Mouse (Mus musculus): ENCODE measurements around the gene Enho. TPM values are rescaled to one million over a fixed set of nuclear protein-coding genes. Genes with fewer than 3 reads are reported as not detected.

Gene Enho
- polyA plus RNA-seq, 1 experiment: not detected

DNA sequence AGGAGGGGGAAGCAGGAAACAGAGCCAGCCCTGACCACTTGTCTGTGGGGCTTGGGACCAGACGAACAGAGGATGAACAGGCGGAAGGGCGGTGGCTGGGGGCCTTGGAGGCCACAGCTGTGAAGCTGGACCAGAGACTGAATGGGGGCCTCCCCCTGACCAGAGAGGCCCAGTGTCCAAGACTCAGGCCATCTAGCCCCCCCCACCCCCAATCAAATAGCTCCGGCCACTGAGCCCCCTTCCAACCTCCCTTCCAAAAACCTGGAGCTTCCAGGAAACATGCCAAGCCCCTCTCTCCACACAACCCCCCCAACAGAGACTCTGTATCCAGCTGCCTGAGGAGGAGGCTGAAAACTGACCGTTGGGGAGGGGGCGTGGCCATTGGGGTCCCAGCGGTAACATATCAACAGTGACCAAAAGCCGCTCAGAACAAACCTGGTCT is 32.4 kb upstream of the Enho start:
- H3K4me3 ChIP-seq (ENCODE audit: insufficient read depth, low read depth, low read length): no peak overlapping the region
- H3K4me1 ChIP-seq (ENCODE audit: control insufficient read depth, insufficient read depth, insufficient read length, low read length): no peaks in the 10 kb centered on the region; the same call in 1 of the 2 replicates
- no peak overlapping the region for H3K27ac ChIP-seq (replicated peaks; ENCODE audit: low read depth, low read length)

DNA sequence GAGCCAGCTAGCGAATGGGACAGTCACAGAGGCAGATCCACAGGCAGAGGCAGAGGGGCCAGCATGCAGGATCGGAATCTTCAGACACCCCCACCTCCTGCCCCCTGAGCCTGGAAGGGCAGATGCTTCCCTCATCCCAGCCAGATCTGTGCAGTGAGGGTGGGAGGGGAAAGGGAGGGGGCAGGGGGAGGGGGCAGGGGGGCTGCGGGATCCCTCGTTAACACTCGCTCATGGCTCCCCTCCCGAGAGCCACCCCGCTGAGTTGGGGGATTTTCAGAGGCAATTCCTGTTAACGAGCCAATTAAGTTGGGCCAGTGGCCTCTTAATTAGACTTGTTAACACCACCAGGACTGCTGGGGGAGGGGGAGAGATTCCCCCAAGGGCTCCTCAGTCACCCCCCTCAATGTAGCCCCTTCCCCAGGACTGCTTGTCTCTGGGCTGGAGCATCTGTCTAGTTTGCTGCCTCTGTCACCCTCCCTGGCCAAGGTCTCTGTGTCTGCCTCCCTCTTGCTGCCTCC is 31.9 kb upstream of the Enho start:
- Histone ChIP-seq H3K4me1 (ENCODE audit: control insufficient read depth, insufficient read depth, insufficient read length, low read length) (no peaks in the 10 kb centered on the region; the same call in 1 of the 2 replicates), H3K4me3 (ENCODE audit: insufficient read depth, low read depth, low read length) (no peak overlapping the region), H3K27ac (replicated peaks; ENCODE audit: low read depth, low read length) (no peak overlapping the region)

GRCm38 (mm10) chr4:41671500-41671899 is 31.4 kb upstream of the Enho start:
- Histone ChIP-seq H3K27ac (replicated peaks; ENCODE audit: low read depth, low read length) (no peak overlapping the region), H3K4me3 (ENCODE audit: insufficient read depth, low read depth, low read length) (no peak overlapping the region), H3K4me1 (ENCODE audit: control insufficient read depth, insufficient read depth, insufficient read length, low read length) (no peaks in the 10 kb centered on the region)

- Histone ChIP-seq H3K4me1 (ENCODE audit: control insufficient read depth, insufficient read depth, insufficient read length, low read length) (no peaks in the 10 kb centered on the region), H3K4me3 (ENCODE audit: insufficient read depth, low read depth, low read length) (no peak overlapping the region), H3K27ac (replicated peaks; ENCODE audit: low read depth, low read length) (no peak overlapping the region)
Observed at GRCm38 (mm10) chr4:41670836-41671235, 30.7 kb upstream of the Enho start.

GRCm38 (mm10) chr4:41666646-41667045 is 26.5 kb upstream of the Enho start:
- Histone ChIP-seq H3K4me3 (ENCODE audit: insufficient read depth, low read depth, low read length) (no peak overlapping the region), H3K4me1 (ENCODE audit: control insufficient read depth, insufficient read depth, insufficient read length, low read length) (no peaks in the 10 kb centered on the region; the same call in 1 of the 2 replicates), H3K27ac (replicated peaks; ENCODE audit: low read depth, low read length) (no peak overlapping the region)

DNA sequence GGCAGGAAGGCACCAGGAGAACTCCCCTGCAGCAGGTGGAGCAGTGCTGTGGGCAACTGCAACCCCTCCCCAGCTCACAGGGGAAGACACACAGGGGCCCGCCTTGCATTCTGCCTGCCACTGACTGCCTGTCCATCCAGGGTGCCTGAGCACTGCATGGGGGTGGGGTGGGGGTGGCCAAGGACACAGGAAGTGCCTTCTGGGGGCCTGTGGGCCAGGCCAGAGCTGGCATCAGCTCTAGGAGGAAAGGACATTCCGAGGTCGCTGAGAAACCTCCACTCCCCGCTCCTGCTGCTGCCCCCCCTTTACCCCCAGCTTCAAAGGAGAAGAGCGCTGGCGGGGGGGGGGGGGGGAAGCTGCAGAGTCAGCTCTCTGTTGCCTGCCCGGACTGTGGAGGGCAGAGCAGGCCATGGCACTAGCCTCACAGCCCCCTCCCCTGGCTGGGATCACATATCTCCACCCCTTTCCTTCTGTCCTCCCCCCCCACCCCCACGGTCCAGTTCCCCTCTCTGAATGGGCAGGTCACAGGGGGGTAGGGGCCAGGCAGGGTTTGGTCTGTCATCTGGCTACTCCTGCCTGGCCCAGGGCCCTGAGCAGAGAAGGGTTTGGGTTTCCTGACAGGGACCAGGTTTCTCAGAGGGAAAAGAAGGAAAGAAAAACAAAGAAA is 25.0 kb upstream of the Enho start:
- H3K27ac ChIP-seq (replicated peaks; ENCODE audit: low read depth, low read length): no peak overlapping the region
- no peaks in the 10 kb centered on the region; the same call in 1 of the 2 replicates for H3K4me1 ChIP-seq (ENCODE audit: control insufficient read depth, insufficient read depth, insufficient read length, low read length)
- H3K4me3 ChIP-seq (ENCODE audit: insufficient read depth, low read depth, low read length): no peak overlapping the region

- Histone ChIP-seq H3K27ac (replicated peaks; ENCODE audit: low read depth, low read length) (no peak overlapping the region), H3K4me3 (ENCODE audit: insufficient read depth, low read depth, low read length) (no peak overlapping the region), H3K4me1 (ENCODE audit: control insufficient read depth, insufficient read depth, insufficient read length, low read length) (no peaks in the 10 kb centered on the region; the same call in 1 of the 2 replicates)
Observed at GRCm38 (mm10) chr4:41664533-41664932, 24.4 kb upstream of the Enho start.

DNA sequence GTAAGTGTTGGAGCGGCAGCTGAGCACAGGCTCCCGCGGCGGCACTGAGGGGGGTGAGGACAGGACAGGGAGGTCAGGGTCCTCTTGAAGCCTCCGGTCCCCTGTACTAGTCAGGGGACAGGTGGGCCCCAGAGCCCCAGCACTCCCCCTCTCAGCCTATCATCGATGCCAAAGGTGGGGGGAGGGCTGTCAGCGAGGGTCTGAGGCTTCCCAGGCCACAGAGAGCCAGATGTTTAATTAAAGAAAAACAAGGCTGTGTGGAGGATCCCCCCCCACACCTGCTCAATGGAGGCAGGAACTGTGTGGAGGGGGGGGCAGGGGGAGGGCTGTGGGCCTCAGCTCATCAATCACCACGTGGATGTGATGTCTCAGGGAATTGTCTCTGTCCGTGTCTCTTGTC is 23.5 kb upstream of the Enho start:
- H3K27ac ChIP-seq (replicated peaks; ENCODE audit: low read depth, low read length): no peak overlapping the region
- no peak overlapping the region for H3K4me3 ChIP-seq (ENCODE audit: insufficient read depth, low read depth, low read length)
- H3K4me1 ChIP-seq (ENCODE audit: control insufficient read depth, insufficient read depth, insufficient read length, low read length): no peaks in the 10 kb centered on the region; the same call in 1 of the 2 replicates

DNA sequence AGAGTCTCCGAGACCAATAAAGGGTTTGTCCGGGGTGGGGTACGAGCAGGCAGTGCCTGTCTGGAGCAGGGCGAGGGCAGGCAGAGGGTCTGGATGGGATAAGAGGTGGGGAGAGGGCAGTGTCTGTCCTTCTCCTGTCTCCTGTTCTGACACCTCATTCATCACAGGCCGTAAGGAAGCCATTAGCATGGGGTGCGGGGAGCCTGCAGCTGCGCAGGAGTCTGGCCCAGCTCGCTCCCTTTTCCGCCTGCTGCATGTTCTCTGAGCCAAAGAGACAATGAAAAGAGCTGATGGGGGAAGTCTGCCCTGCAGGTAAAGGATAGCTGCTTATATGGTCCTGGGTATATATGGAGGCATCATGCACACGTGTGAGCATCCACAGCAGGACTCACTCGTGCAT is 22.6 kb upstream of the Enho start:
- Histone ChIP-seq H3K4me1 (ENCODE audit: control insufficient read depth, insufficient read depth, insufficient read length, low read length) (no peaks in the 10 kb centered on the region; the same call in 1 of the 2 replicates), H3K27ac (replicated peaks; ENCODE audit: low read depth, low read length) (no peak overlapping the region), H3K4me3 (ENCODE audit: insufficient read depth, low read depth, low read length) (no peak overlapping the region)

GRCm38 (mm10) chr4:41660851-41661430 is 20.8 kb upstream of the Enho start:
- H3K27ac ChIP-seq (replicated peaks; ENCODE audit: low read depth, low read length): no peak overlapping the region
- no peaks in the 10 kb centered on the region; the same call in 1 of the 2 replicates for H3K4me1 ChIP-seq (ENCODE audit: control insufficient read depth, insufficient read depth, insufficient read length, low read length)
- no peak overlapping the region for H3K4me3 ChIP-seq (ENCODE audit: insufficient read depth, low read depth, low read length)

GRCm38 (mm10) chr4:41659556-41659955 is 19.4 kb upstream of the Enho start:
- Histone ChIP-seq H3K27ac (replicated peaks; ENCODE audit: low read depth, low read length) (no peak overlapping the region), H3K4me1 (ENCODE audit: control insufficient read depth, insufficient read depth, insufficient read length, low read length) (no peaks in the 10 kb centered on the region; the same call in 1 of the 2 replicates), H3K4me3 (ENCODE audit: insufficient read depth, low read depth, low read length) (no peak overlapping the region)

- H3K27ac ChIP-seq (replicated peaks; ENCODE audit: low read depth, low read length): no peak overlapping the region
- no peaks in the 10 kb centered on the region for H3K4me1 ChIP-seq (ENCODE audit: control insufficient read depth, insufficient read depth, insufficient read length, low read length)
- H3K4me3 ChIP-seq (ENCODE audit: insufficient read depth, low read depth, low read length): no peak overlapping the region
Observed at GRCm38 (mm10) chr4:41658566-41659384, 18.7 kb upstream of the Enho start.

DNA sequence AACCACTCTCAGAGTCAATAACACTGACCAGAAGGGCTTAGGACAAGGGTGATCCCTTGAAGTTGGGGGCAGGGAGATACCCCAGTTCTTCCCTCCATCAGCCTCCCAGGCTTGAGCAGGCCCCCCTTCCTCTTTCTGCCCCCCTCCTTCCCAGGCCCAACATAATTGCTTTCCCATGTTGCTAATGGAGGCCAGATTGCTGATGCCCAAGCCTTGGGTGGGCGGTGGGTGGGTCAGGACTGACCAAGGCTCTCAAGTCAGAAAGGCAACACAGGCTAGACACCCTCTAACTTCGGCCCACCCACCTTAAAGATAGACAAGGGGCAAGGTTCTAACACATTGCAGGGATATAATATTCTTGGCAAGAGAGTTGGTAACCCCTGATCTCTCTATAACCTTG is 15.4 kb upstream of the Enho start:
- Histone ChIP-seq H3K27ac (replicated peaks; ENCODE audit: low read depth, low read length) (no peak overlapping the region), H3K4me1 (ENCODE audit: control insufficient read depth, insufficient read depth, insufficient read length, low read length) (no peaks in the 10 kb centered on the region), H3K4me3 (ENCODE audit: insufficient read depth, low read depth, low read length) (no peak overlapping the region)

- Histone ChIP-seq H3K4me3 (ENCODE audit: insufficient read depth, low read depth, low read length) (no peak overlapping the region), H3K4me1 (ENCODE audit: control insufficient read depth, insufficient read depth, insufficient read length, low read length) (no peaks in the 10 kb centered on the region), H3K27ac (replicated peaks; ENCODE audit: low read depth, low read length) (no peak overlapping the region)
Observed at GRCm38 (mm10) chr4:41654217-41654616, 14.1 kb upstream of the Enho start.

- H3K4me1 ChIP-seq (ENCODE audit: control insufficient read depth, insufficient read depth, insufficient read length, low read length): no peaks in the 10 kb centered on the region
- H3K4me3 ChIP-seq (ENCODE audit: insufficient read depth, low read depth, low read length): no peak overlapping the region
- no peak overlapping the region for H3K27ac ChIP-seq (replicated peaks; ENCODE audit: low read depth, low read length)
Observed at GRCm38 (mm10) chr4:41653730-41654129, 13.6 kb upstream of the Enho start.
